Mouse (Mus musculus) heart, adult 18-20 months (tissue): ENCODE data around the gene Eif3i. TPM values are rescaled to one million over a fixed set of nuclear protein-coding genes. Genes with fewer than 3 reads are reported as not detected.

ENCODE experiments used
- DNase-seq, 2 experiments: peaks; one replicate each; pipeline ENCODE4 v3.0.0; 2021 to 2022; ENCODE audit warnings: mixed read lengths in 1 of 2
- microRNA-seq, 2 experiments: library from miRNA; unstranded; fragments of <30 nt; microRNA quantifications; one replicate each; pipeline ENCODE4 v1.2.0; 2022
- total RNA-seq, 2 experiments: library from RNA; stranded (reverse); gene quantifications; 2 replicates each; pipeline ENCODE4 v1.2.3; 2021

The Eif3i gene
- total RNA-seq, 2 experiments from 2014 or later: 114 to 126 TPM

GRCm38 (mm10) chr4:129542592-129543141, 57.8 kb downstream of the Eif3i start, which contains the start of gene Hdac1:
Gene Hdac1 (minus strand): TSS chr4:129542713.
- DNase-seq: peak; percentile 96 to 98

Small RNAs within 50 kb of the gene (microRNA-seq; reads per million reads assigned to microRNA genes)
- 0 reads per million in 2 experiments for gene Mir8119

Other genes with a start within 250 kb of the Eif3i start
- 1 to 10 TPM; 2.9 to 3.0 TPM for gene Zbtb8a, start 222.5 kb downstream of the Eif3i start, total RNA-seq
- gene Zbtb8b, start 159.8 kb downstream of the Eif3i start, total RNA-seq: under 1 TPM in 1 of 2 experiments, not detected in 1; 0.69 TPM
- gene Bsdc1, start 139.1 kb downstream of the Eif3i start, total RNA-seq: 10 to 100 TPM; 46.7 to 49.1 TPM
- not detected for gene Tssk3, start 109.6 kb downstream of the Eif3i start, total RNA-seq
- under 1 TPM in 1 of 2 experiments, not detected in 1; 0.57 TPM for gene Fam229a, start 109.5 kb downstream of the Eif3i start, total RNA-seq
- gene Marcksl1, start 87.1 kb downstream of the Eif3i start, total RNA-seq: 1 to 10 TPM; 4.5 to 4.7 TPM
- 10 to 100 TPM; 12.5 to 17.5 TPM for gene Hdac1, start 57.9 kb downstream of the Eif3i start, total RNA-seq
- 1 to 10 TPM in 1 of 2 experiments, under 1 TPM in 1; 0.32 to 5.0 TPM for gene Lck, start 27.0 kb downstream of the Eif3i start, total RNA-seq
- under 1 TPM in 1 of 2 experiments, not detected in 1; 0.44 TPM for gene Fam167b, start 22.1 kb downstream of the Eif3i start, total RNA-seq
- 10 to 100 TPM; 40.6 to 45.1 TPM for gene Tmem234, start within 50 bp of the Eif3i start, total RNA-seq
- under 1 TPM; 0.74 to 0.90 TPM for gene Dcdc2b, start 13.6 kb upstream of the Eif3i start, total RNA-seq
- gene Iqcc, start 18.5 kb upstream of the Eif3i start, total RNA-seq: 10 to 100 TPM; 16.4 to 18.8 TPM
- gene Ccdc28b, start 23.3 kb upstream of the Eif3i start, total RNA-seq: 10 to 100 TPM; 14.2 to 15.0 TPM
- gene Txlna, start 40.4 kb upstream of the Eif3i start, total RNA-seq: 10 to 100 TPM; 22.8 to 24.4 TPM
- gene Kpna6, start 72.1 kb upstream of the Eif3i start, total RNA-seq: 10 to 100 TPM; 68.5 to 75.2 TPM
- gene Tmem39b, start 96.2 kb upstream of the Eif3i start, total RNA-seq: 1 to 10 TPM; 4.1 to 4.5 TPM
- gene Khdrbs1, start 141.7 kb upstream of the Eif3i start, total RNA-seq: 10 to 100 TPM; 34.3 to 38.7 TPM
- gene Ptp4a2, start 210.6 kb upstream of the Eif3i start, total RNA-seq: 100 to 1,000 TPM; 202 to 222 TPM